Mouse (Mus musculus): Measurements from ENCODE around the gene A930009A15Rik. TPM values are rescaled to one million over a fixed set of nuclear protein-coding genes. Genes with fewer than 3 reads are reported as not detected.

A930009A15Rik gene
- polyA plus RNA-seq, 1 experiment from 2014 or later: not detected

DNA sequence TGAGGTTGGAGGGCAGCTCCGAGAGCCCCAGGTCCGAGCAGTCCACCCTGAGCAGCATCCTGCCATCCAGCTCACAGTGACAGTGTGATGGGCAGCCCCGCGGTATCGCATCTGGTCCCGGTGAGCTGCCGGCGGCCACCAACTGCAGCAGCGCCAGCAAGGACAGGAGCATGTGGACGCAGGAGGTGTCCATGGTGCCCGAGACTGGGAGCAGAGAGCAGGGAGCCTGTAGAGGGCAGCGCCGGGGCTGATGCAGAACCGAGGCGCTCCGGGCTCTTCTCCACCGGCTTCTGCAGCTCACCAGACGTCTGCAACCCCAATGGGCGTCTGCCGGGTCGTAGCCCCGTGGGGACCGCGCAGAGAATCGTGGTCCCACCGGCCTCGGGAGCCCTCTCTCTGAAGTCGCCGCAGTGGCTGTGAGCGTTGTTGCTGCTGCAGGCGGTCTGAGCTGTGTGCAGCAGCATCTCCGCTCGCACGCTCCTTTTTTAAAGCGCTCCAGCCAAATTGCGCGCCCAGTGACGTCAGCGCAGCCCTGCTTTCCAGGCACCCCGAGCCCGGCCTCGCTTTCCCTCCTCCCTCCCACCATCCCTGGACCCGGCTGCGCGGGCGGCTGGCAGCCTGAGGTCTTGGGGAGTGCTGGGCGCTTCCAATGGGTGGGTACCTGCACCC, 17.6 kb downstream of the A930009A15Rik start, which contains the start of gene Lgr5:
TSS of gene Lgr5 (minus strand) at position 480 of the 669 bp plus-strand sequence.
- H3K4me3 ChIP-seq (ENCODE audit: low read length): peak within 1 kb of the TSS; percentile 52
- H3K36me3 ChIP-seq (ENCODE audit: control insufficient read depth, insufficient read depth): no peaks in the 10 kb centered on the region
- H3K27ac ChIP-seq (ENCODE audit: low read length): no peak within 1 kb of the TSS
- peaks cover 42% of the 10 kb centered on the region for H3K27me3 ChIP-seq (ENCODE audit: control insufficient read depth, insufficient read depth, low read length)
- H3K9ac ChIP-seq (ENCODE audit: low read length): no peak within 1 kb of the TSS
- peak; percentile 84 for ATAC-seq (replicated peaks; ENCODE audit: extremely low read depth, insufficient read depth, low FRiP score)
- peaks cover 13% of the 10 kb centered on the region for H3K4me1 ChIP-seq (ENCODE audit: control insufficient read depth, insufficient read depth, low read length)
- WGBS: under 1% methylated on average over 47 of the region's 47 CpGs
- peak within 1 kb of the TSS; percentile 78 for H3K4me2 ChIP-seq (ENCODE audit: low read depth, low read length)
- H3K9me3 ChIP-seq (replicated peaks; ENCODE audit: control insufficient read depth, low read length): no peaks in the 10 kb centered on the region

GRCm38 (mm10) chr10:115587979-115588378, 18.2 kb downstream of the A930009A15Rik start:
- 2% methylated on average over 7 of the region's 7 CpGs for WGBS
- no peak overlapping the region for H3K9ac ChIP-seq (ENCODE audit: low read length)
- no peaks in the 10 kb centered on the region for H3K36me3 ChIP-seq (ENCODE audit: control insufficient read depth, insufficient read depth)
- ATAC-seq (replicated peaks; ENCODE audit: extremely low read depth, insufficient read depth, low FRiP score): no peak
- H3K4me3 ChIP-seq (ENCODE audit: low read length): peak overlapping the region; percentile 52
- H3K4me2 ChIP-seq (ENCODE audit: low read depth, low read length): peak overlapping the region; percentile 78
- peaks cover 42% of the 10 kb centered on the region for H3K27me3 ChIP-seq (ENCODE audit: control insufficient read depth, insufficient read depth, low read length)
- H3K4me1 ChIP-seq (ENCODE audit: control insufficient read depth, insufficient read depth, low read length): peaks cover 13% of the 10 kb centered on the region
- H3K27ac ChIP-seq (ENCODE audit: low read length): no peak overlapping the region
- H3K9me3 ChIP-seq (replicated peaks; ENCODE audit: control insufficient read depth, low read length): no peaks in the 10 kb centered on the region

GRCm38 (mm10) chr10:115593221-115593620, 23.4 kb downstream of the A930009A15Rik start:
- Histone ChIP-seq H3K27ac (ENCODE audit: low read length) (no peak overlapping the region), H3K9ac (ENCODE audit: low read length) (no peak overlapping the region), H3K27me3 (ENCODE audit: control insufficient read depth, insufficient read depth, low read length) (peaks cover 12% of the 10 kb centered on the region), H3K4me2 (ENCODE audit: low read depth, low read length) (no peak overlapping the region), H3K9me3 (replicated peaks; ENCODE audit: control insufficient read depth, low read length) (no peaks in the 10 kb centered on the region), H3K36me3 (ENCODE audit: control insufficient read depth, insufficient read depth) (no peaks in the 10 kb centered on the region), H3K4me1 (ENCODE audit: control insufficient read depth, insufficient read depth, low read length) (no peaks in the 10 kb centered on the region), H3K4me3 (ENCODE audit: low read length) (no peak overlapping the region)
- 63% methylated on average over 11 of the region's 11 CpGs for WGBS
- ATAC-seq (replicated peaks; ENCODE audit: extremely low read depth, insufficient read depth, low FRiP score): no peak

- Histone ChIP-seq H3K4me3 (ENCODE audit: low read length) (no peak overlapping the region), H3K4me2 (ENCODE audit: low read depth, low read length) (no peak overlapping the region), H3K27ac (ENCODE audit: low read length) (no peak overlapping the region), H3K36me3 (ENCODE audit: control insufficient read depth, insufficient read depth) (no peaks in the 10 kb centered on the region), H3K9me3 (replicated peaks; ENCODE audit: control insufficient read depth, low read length) (no peaks in the 10 kb centered on the region), H3K4me1 (ENCODE audit: control insufficient read depth, insufficient read depth, low read length) (no peaks in the 10 kb centered on the region), H3K27me3 (ENCODE audit: control insufficient read depth, insufficient read depth, low read length) (peaks cover 10% of the 10 kb centered on the region), H3K9ac (ENCODE audit: low read length) (no peak overlapping the region)
- 84% methylated on average over 6 of the region's 6 CpGs for WGBS
- ATAC-seq (replicated peaks; ENCODE audit: extremely low read depth, insufficient read depth, low FRiP score): no peak
Measured at GRCm38 (mm10) chr10:115593651-115594050, 23.9 kb downstream of the A930009A15Rik start.

DNA sequence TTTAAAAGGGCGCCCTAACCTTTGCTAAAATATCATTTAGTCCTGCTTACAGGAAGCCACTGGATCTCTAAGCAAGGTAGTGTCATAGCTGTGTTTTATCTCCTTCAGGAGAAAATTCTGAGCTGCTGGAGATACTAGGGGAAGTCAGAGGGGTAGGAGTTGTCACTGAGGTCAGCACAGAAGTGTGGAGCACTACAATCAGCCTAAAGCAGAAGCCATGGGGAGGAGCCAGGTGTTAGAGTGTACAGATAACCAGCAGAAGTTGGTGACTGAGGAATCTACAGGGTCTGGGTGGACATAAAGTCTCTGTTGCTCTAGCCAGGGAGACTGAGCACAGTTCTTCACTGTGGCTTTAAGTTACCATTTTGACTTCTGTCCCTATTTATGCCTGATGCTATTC, 26.0 kb downstream of the A930009A15Rik start:
- Histone ChIP-seq H3K36me3 (ENCODE audit: control insufficient read depth, insufficient read depth) (no peaks in the 10 kb centered on the region), H3K27ac (ENCODE audit: low read length) (no peak overlapping the region), H3K4me1 (ENCODE audit: control insufficient read depth, insufficient read depth, low read length) (no peaks in the 10 kb centered on the region), H3K4me2 (ENCODE audit: low read depth, low read length) (no peak overlapping the region), H3K4me3 (ENCODE audit: low read length) (no peak overlapping the region), H3K27me3 (ENCODE audit: control insufficient read depth, insufficient read depth, low read length) (no peaks in the 10 kb centered on the region), H3K9me3 (replicated peaks; ENCODE audit: control insufficient read depth, low read length) (no peaks in the 10 kb centered on the region), H3K9ac (ENCODE audit: low read length) (no peak overlapping the region)
- no peak for ATAC-seq (replicated peaks; ENCODE audit: extremely low read depth, insufficient read depth, low FRiP score)
- WGBS: 94% methylated on average over 1 of the region's 1 CpGs

GRCm38 (mm10) chr10:115617456-115618287, 47.9 kb downstream of the A930009A15Rik start:
- H3K27ac ChIP-seq (ENCODE audit: low read length): no peak overlapping the region
- no peaks in the 10 kb centered on the region for H3K9me3 ChIP-seq (replicated peaks; ENCODE audit: control insufficient read depth, low read length)
- H3K4me1 ChIP-seq (ENCODE audit: control insufficient read depth, insufficient read depth, low read length): no peaks in the 10 kb centered on the region
- no peaks in the 10 kb centered on the region for H3K36me3 ChIP-seq (ENCODE audit: control insufficient read depth, insufficient read depth)
- peak overlapping the region; percentile 52 for H3K4me2 ChIP-seq (ENCODE audit: low read depth, low read length)
- no peak overlapping the region for H3K9ac ChIP-seq (ENCODE audit: low read length)
- ATAC-seq (replicated peaks; ENCODE audit: extremely low read depth, insufficient read depth, low FRiP score): no peak
- H3K27me3 ChIP-seq (ENCODE audit: control insufficient read depth, insufficient read depth, low read length): no peaks in the 10 kb centered on the region
- H3K4me3 ChIP-seq (ENCODE audit: low read length): peak overlapping the region; percentile 20
- WGBS: 14% methylated on average over 14 of the region's 15 CpGs

DNA sequence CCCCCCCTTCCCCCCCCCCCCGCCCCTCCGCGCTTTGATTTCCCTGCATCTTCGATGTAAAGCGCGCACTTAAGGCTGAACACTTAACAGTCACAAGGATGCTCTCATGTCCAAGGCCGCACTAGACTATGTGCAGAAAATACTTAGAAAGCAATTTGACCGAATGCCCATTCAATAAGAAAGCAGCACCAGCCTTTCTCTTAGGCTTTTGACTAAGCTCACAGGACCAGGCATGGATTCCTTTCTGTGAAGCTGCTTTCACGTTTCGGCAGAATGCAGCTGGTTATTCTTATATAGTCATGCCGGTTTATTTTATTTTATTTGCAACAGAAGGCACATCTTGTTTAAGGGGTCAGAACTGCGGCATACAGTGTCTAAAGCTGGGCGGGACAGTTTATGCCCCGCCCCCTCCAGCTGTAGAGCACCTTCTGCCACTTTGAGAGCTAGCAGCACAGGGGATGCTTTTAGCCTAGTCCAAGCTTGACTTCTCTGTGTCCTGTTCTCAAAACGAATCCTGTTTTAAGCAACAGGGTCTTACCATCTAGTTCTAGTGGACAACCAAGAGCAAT, 48.6 kb downstream of the A930009A15Rik start:
- 27% methylated on average over 14 of the region's 15 CpGs for WGBS
- peak overlapping the region; percentile 52 for H3K4me2 ChIP-seq (ENCODE audit: low read depth, low read length)
- no peaks in the 10 kb centered on the region for H3K27me3 ChIP-seq (ENCODE audit: control insufficient read depth, insufficient read depth, low read length)
- no peak overlapping the region for H3K9ac ChIP-seq (ENCODE audit: low read length)
- no peaks in the 10 kb centered on the region for H3K4me1 ChIP-seq (ENCODE audit: control insufficient read depth, insufficient read depth, low read length)
- H3K27ac ChIP-seq (ENCODE audit: low read length): no peak overlapping the region
- no peaks in the 10 kb centered on the region for H3K9me3 ChIP-seq (replicated peaks; ENCODE audit: control insufficient read depth, low read length)
- H3K4me3 ChIP-seq (ENCODE audit: low read length): peak overlapping the region; percentile 20
- no peak for ATAC-seq (replicated peaks; ENCODE audit: extremely low read depth, insufficient read depth, low FRiP score)
- H3K36me3 ChIP-seq (ENCODE audit: control insufficient read depth, insufficient read depth): no peaks in the 10 kb centered on the region

DNA sequence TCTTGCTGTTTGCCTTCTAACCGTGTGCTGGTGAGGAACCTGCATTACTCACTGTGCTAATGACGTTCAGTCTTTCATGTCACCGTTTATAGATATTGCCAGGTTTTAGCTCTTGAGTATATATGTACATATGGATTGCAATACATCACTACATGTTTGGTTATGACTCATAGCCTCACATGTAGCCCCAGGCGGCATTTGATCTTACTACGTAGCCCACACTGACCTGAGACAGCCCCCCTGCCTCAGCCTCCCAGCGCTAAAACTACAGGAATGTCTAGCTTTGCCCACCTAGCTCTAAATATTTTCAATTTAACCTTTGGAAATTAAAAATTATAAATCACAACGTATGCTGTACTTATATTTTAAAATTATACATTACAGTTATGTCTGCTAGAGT, 53.7 kb downstream of the A930009A15Rik start:
- Histone ChIP-seq H3K4me2 (ENCODE audit: low read depth, low read length) (no peak overlapping the region; the same call in 1 of the 2 replicates), H3K9ac (ENCODE audit: low read length) (no peak overlapping the region), H3K27ac (ENCODE audit: low read length) (no peak overlapping the region), H3K36me3 (ENCODE audit: control insufficient read depth, insufficient read depth) (no peaks in the 10 kb centered on the region), H3K9me3 (replicated peaks; ENCODE audit: control insufficient read depth, low read length) (no peaks in the 10 kb centered on the region), H3K4me1 (ENCODE audit: control insufficient read depth, insufficient read depth, low read length) (no peaks in the 10 kb centered on the region), H3K27me3 (ENCODE audit: control insufficient read depth, insufficient read depth, low read length) (no peaks in the 10 kb centered on the region), H3K4me3 (ENCODE audit: low read length) (no peak overlapping the region)
- no peak for ATAC-seq (replicated peaks; ENCODE audit: extremely low read depth, insufficient read depth, low FRiP score)
- WGBS: 62% methylated on average over 7 of the region's 7 CpGs

All from heart, embryonic 16.5 days (tissue).